ENCODE assay signal across 11 mouse cellular contexts in the genomic region with DNA sequence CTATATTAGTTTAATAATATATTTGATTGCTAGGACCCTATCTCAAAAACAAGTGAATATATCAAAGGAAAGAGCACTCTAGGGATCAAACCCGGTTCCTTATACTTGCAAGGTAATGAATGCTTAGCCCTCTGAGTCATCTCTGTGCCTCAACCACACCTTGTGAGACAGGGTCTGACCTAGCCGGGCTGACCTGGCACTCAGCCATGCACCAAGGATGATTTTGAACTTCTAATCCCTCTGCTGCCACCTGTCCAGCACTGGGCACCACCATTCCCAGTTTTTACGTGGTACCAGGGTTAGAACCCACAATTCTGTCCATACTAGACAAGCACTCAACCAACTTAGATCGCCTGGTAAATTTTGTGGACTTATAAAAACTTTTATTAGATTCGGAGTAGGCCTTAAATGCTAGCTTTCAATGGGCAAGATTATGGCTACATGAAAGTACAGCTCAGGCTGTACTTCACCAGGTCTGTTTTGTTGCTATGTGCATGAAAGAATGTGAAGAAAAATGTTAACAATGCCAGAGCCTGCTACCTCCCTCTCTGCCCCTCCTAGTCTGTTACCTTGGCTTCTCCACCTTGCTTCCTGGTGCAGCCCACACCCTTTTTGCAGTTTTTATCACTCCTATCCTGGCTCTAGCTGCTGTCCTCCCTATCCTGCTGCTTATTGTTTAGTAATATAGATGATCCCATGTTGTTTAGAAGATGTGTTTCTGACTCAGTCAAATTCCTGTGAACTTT. TPM values are rescaled to one million over a fixed set of nuclear protein-coding genes. Genes with fewer than 3 reads are reported as not detected.
DNase-seq lines count a peak whose midpoint lies in the region; ATAC-seq lines count a peak whose summit lies in the region.
"Had no signal": no experiment of that assay in that cellular context is flagged by ENCODE, and none has a peak within 500 bp of the region (broad histone marks: within the 10 kb centered on the region; RNA-seq: fewer than 3 reads in every experiment).

No protein-coding gene starts in this region.

- no peak for ATAC-seq in heart, embryonic 13.5 days (ENCODE audit: extremely low read depth, insufficient number of reproducible peaks, low FRiP score, low TSS enrichment)
- 0 out of 2 replicates have a peak, but pooled peaks have one; percentile 31 for ATAC-seq in liver, embryonic 16.5 days (ENCODE audit: low read depth)
- ATAC-seq in hindbrain, embryonic 11.5 days (ENCODE audit: low FRiP score), result no peak

- H3K27me3 ChIP-seq in heart, embryonic 13.5 days (replicated peaks), result no peaks in the 10 kb centered on the region
- H3K27me3 ChIP-seq in liver, embryonic 16.5 days (ENCODE audit: control insufficient read depth, insufficient read depth, low read depth, low read length), result no peaks in the 10 kb centered on the region
- H3K27me3 ChIP-seq in hindbrain, embryonic 11.5 days (ENCODE audit: control insufficient read depth, insufficient read depth, low read length), result no peaks in the 10 kb centered on the region

- no peak for DNase-seq in heart, adult 18-20 months
- peak; percentile 27 for DNase-seq in urinary bladder, adult 2 months (ENCODE audit: low spot score)
- no peak for DNase-seq in urinary bladder, postnatal 25 days (ENCODE audit: low spot score)
- no peak for DNase-seq in gastrocnemius, postnatal 14 days
- DNase-seq in embryo, embryonic 10.5 days (ENCODE audit: low spot score), result no peak
- DNase-seq in hindbrain, embryonic 11.5 days (ENCODE audit: low spot score), result no peak
- DNase-seq: adrenal gland, adult 2 months; right cerebral cortex, postnatal 4 days had no signal

- 0 out of 2 replicates have a peak overlapping the region, but pooled peaks have one; percentile 5 for H3K27ac ChIP-seq in heart, embryonic 13.5 days (replicated peaks)
- peak overlapping the region; percentile 28; the same call in 1 of the 2 replicates for H3K27ac ChIP-seq in liver, embryonic 16.5 days (ENCODE audit: low read length)
- no peak overlapping the region for H3K27ac ChIP-seq in hindbrain, embryonic 11.5 days (ENCODE audit: low read depth, low read length)

- 71% methylated on average over 5 of the region's 5 CpGs for WGBS in heart, embryonic 13.5 days
- 60% methylated on average over 5 of the region's 5 CpGs for WGBS in liver, embryonic 16.5 days (ENCODE audit: insufficient replicate concordance)
- WGBS in hindbrain, embryonic 11.5 days, result 88% methylated on average over 5 of the region's 5 CpGs

- intact Hi-C loops in gastrocnemius, postnatal 14 days (cut with DNase I; ENCODE audit: low total_unique reads), result no loop called here

- no peak overlapping the region for H3K9ac ChIP-seq in heart, embryonic 13.5 days
- no peak overlapping the region; the same call in 1 of the 2 replicates for H3K9ac ChIP-seq in liver, embryonic 16.5 days (ENCODE audit: low read depth, low read length)
- H3K9ac ChIP-seq in hindbrain, embryonic 11.5 days (ENCODE audit: low read depth, low read length), result no peak overlapping the region

- H3K4me3 ChIP-seq in heart, embryonic 13.5 days, result no peak overlapping the region
- no peak overlapping the region for H3K4me3 ChIP-seq in liver, embryonic 16.5 days (ENCODE audit: low read depth, low read length)
- no peak overlapping the region for H3K4me3 ChIP-seq in hindbrain, embryonic 11.5 days (ENCODE audit: low read depth, low read length)
- H3K4me3 ChIP-seq: myocyte had no signal

- peaks cover 3% of the 10 kb centered on the region; the same call in 1 of the 2 replicates for H3K36me3 ChIP-seq in heart, embryonic 13.5 days
- H3K36me3 ChIP-seq in liver, embryonic 16.5 days (ENCODE audit: control insufficient read depth, insufficient read depth), result no peaks in the 10 kb centered on the region
- H3K36me3 ChIP-seq in hindbrain, embryonic 11.5 days (ENCODE audit: control insufficient read depth, insufficient read depth, low read length), result no peaks in the 10 kb centered on the region

- H3K4me1 ChIP-seq in heart, embryonic 13.5 days, result peaks cover 73% of the 10 kb centered on the region
- peaks cover 42% of the 10 kb centered on the region for H3K4me1 ChIP-seq in liver, embryonic 16.5 days (ENCODE audit: control insufficient read depth, low read depth, low read length)
- H3K4me1 ChIP-seq in hindbrain, embryonic 11.5 days (replicated peaks; ENCODE audit: control insufficient read depth, insufficient read depth, low read length), result no peaks in the 10 kb centered on the region

- H3K4me2 ChIP-seq in heart, embryonic 13.5 days, result no peak overlapping the region
- H3K4me2 ChIP-seq in liver, embryonic 16.5 days (ENCODE audit: low read depth, low read length), result no peak overlapping the region
- H3K4me2 ChIP-seq in hindbrain, embryonic 11.5 days (replicated peaks; ENCODE audit: low read depth, low read length), result no peak overlapping the region

- H3K9me3 ChIP-seq in heart, embryonic 13.5 days, result no peaks in the 10 kb centered on the region
- H3K9me3 ChIP-seq in liver, embryonic 16.5 days (replicated peaks; ENCODE audit: control insufficient read depth, low read length), result no peaks in the 10 kb centered on the region
- no peaks in the 10 kb centered on the region for H3K9me3 ChIP-seq in hindbrain, embryonic 11.5 days (ENCODE audit: control insufficient read depth, low read length)

RNA-seq across cellular contexts. Expression of gene Lims1, which starts 41.7 kb away (rescaled TPM):
- polyA plus RNA-seq in heart, embryonic 13.5 days (2015; fragmentation: Nextera tagmentation; extraction: Ambion mirVana), result 160 and 177 TPM in 2 replicates
- 100 to 1,000 TPM; 142 to 163 TPM for total RNA-seq in heart, adult 18-20 months (2021)
- 52.0 and 56.9 TPM in 2 replicates for polyA plus RNA-seq in urinary bladder, adult 2 months (2012; rRNA removed)
- polyA plus RNA-seq in liver, embryonic 16.5 days (2015; fragmentation: Nextera tagmentation; extraction: Ambion mirVana), result 80.0 and 83.8 TPM in 2 replicates
- 10 to 100 TPM; 48.4 to 70.7 TPM for total RNA-seq in gastrocnemius, postnatal 14 days (2021)
- 86.2 and 89.9 TPM in 2 replicates for polyA plus RNA-seq in hindbrain, embryonic 11.5 days (2014; fragmentation: Nextera tagmentation; extraction: Ambion mirVana)
